Mouse (Mus musculus) spleen, postnatal 4 days (tissue): ENCODE measurements at regions not wholly inside any gene's neighbourhood (a gene's known extent, or its start where the extent isn't known, plus 50 kb on each side); places are given as distances from the start of the nearest gene placed in this dataset.
A peak's percentile ranks its signal among the peaks of the same experiment; 100 is the strongest.

Experiments used
- DNase-seq, 2 experiments: peaks; one replicate each; pipeline ENCODE4 v3.0.0; 2022; ENCODE audit warnings: low spot score in 2 of 2

- no peak for DNase-seq
Observed at GRCm38 (mm10) chr1:72963449-72963848, 52.3 kb downstream of the Tnp1 start.

- DNase-seq, result no peak
Observed at GRCm38 (mm10) chr1:72960241-72960653, 55.5 kb downstream of the Tnp1 start.

- DNase-seq, result peak in 1 of 2 experiments; percentile 14
Observed at GRCm38 (mm10) chr1:72955387-72955786, 60.3 kb downstream of the Tnp1 start.

- DNase-seq, result no peak
Observed at GRCm38 (mm10) chr1:72952896-72953295, 62.8 kb downstream of the Tnp1 start.

- no peak for DNase-seq
Observed at GRCm38 (mm10) chr1:72951802-72952201, 63.9 kb downstream of the Tnp1 start.

- no peak for DNase-seq
Observed at GRCm38 (mm10) chr1:72951365-72951764, 64.3 kb downstream of the Tnp1 start.

GRCm38 (mm10) chr1:72946235-72946634 is 69.5 kb downstream of the Tnp1 start:
- no peak for DNase-seq

GRCm38 (mm10) chr1:72945750-72946102 is 70.0 kb downstream of the Tnp1 start:
- no peak for DNase-seq

GRCm38 (mm10) chr1:72944805-72945749 is 70.4 kb upstream of the Igfbp5 start:
- no peak for DNase-seq

- no peak for DNase-seq
Observed at GRCm38 (mm10) chr1:72944221-72944620, 69.5 kb upstream of the Igfbp5 start.

GRCm38 (mm10) chr1:72943082-72943481 is 68.4 kb upstream of the Igfbp5 start:
- no peak for DNase-seq

- DNase-seq, result no peak
Observed at GRCm38 (mm10) chr1:72942351-72942750, 67.7 kb upstream of the Igfbp5 start.

GRCm38 (mm10) chr1:72939948-72940347 is 65.3 kb upstream of the Igfbp5 start:
- no peak for DNase-seq

- DNase-seq, result no peak
Observed at GRCm38 (mm10) chr1:72936681-72937465, 62.2 kb upstream of the Igfbp5 start.

- no peak for DNase-seq
Observed at GRCm38 (mm10) chr1:72936231-72936630, 61.5 kb upstream of the Igfbp5 start.

GRCm38 (mm10) chr1:72935084-72935483 is 60.4 kb upstream of the Igfbp5 start:
- DNase-seq, result no peak

- DNase-seq, result no peak
Observed at GRCm38 (mm10) chr1:72929774-72930173, 55.1 kb upstream of the Igfbp5 start.
